Mouse (Mus musculus) olfactory bulb, adult 2 months (tissue): ENCODE results near the gene Trim2.

Experiments
- CTCF ChIP-seq: fragments of 200-500 bp; IDR thresholded peaks from 2 replicates; pipeline ENCODE4 v1.5.1; 2012; ENCODE audit warnings: low read depth, mild to moderate bottlenecking, low read length, moderate library complexity; ENCODE audit not compliant: insufficient read depth
- POLR2A ChIP-seq: fragments of 200-500 bp; IDR thresholded peaks from 2 replicates; pipeline ENCODE4 v1.6.1; 2012; ENCODE audit warnings: mild to moderate bottlenecking, low read depth, low read length, moderate library complexity; ENCODE audit not compliant: insufficient read depth

DNA sequence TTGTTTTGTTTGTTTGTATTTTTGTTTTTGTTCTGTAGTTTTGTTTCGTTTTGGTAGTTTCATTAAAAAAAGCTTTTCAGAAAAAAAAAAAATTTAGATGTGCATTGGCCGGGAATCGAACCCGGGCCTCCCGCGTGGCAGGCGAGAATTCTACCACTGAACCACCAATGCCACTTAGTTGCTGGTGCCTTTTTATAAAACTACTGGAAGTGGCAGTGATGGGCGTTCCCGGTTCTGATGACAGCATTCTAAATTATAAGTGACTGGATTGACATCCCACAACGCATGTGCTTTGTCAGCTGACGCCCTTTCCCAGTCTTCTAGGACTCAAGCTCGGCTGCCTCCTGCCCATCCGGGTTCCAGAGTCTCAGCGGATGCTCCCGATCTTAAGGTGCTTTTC is 77.8 kb downstream of the Trim2 start:
- no peak for TF ChIP-seq CTCF
- TF ChIP-seq POLR2A: no peak
